Mouse (Mus musculus) MEL (cell line): ENCODE data around the gene Lmod2.

Source experiments
- MAX ChIP-seq: IDR thresholded peaks from 2 replicates; pipeline ENCODE4 v1.6.1; 2011; ENCODE audit warnings: low read length, improper control_type of control experiment
- POLR2A ChIP-seq, 2 experiments: IDR thresholded peaks; 2 replicates each; pipeline ENCODE4 v1.6.1; 2011 to 2012; ENCODE audit warnings: low read length in 2 of 2, mild to moderate bottlenecking in 2 of 2, control low read depth in 1 of 2, improper control_type of control experiment in 1 of 2, low read depth in 1 of 2, moderate library complexity in 1 of 2; ENCODE audit not compliant: control insufficient read depth in 1 of 2, insufficient read depth in 1 of 2, poor library complexity in 1 of 2
- TCF12 ChIP-seq: IDR thresholded peaks from 2 replicates; pipeline ENCODE4 v1.6.1; 2014; ENCODE audit warnings: low read depth, mild to moderate bottlenecking, inconsistent platforms, low read length, improper control_type of control experiment, moderate library complexity

DNA sequence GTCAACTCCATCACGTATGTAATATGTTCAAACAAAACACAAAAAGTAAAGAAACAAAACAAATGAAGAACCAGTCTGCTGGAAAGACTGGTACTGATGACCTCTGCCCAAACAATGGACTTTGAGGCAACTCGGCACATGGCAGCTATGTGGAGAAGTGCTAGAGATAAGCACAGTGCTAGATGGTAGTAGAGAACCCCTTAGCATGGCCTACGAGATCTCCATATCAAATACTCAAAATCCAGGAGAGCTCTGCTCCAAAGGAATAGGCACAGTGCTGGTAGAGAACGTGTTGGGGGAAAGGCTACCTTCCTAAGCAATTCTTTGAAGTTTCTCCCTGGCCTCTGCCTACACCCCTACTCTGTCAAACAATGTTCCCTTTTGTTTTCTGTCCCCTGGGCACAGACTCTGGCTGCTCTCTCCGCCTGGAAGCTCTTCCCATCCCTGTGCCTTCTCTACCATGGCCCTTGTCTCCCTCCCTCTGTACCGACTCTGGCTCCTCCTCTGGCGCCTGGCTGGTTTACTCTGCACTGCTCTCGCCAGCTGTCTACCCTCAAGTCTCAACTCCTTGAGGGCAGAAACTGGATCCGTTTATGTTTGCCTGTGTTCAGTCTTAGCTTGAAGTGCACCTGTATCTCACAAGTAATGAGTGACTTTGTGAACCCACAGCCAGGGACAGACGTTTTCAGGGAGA lies 5.9 kb upstream of the Lmod2 start:
- no peak for TF ChIP-seq POLR2A (IDR thresholded peaks at IDR 0.05; ENCODE audit: control insufficient read depth in 1 of 2, insufficient read depth in 1 of 2, low read depth in 1 of 2, low read length in 2 of 2, poor library complexity in 1 of 2)
- no peak for TF ChIP-seq TCF12
- no peak for TF ChIP-seq MAX
